Mouse (Mus musculus) ES-E14 (cell line): Measurements from ENCODE around the gene Ppp3r1. TPM values are rescaled to one million over a fixed set of nuclear protein-coding genes. Genes with fewer than 3 reads are reported as not detected.
A peak's percentile ranks its signal among the peaks of the same experiment; 100 is the strongest.

Experiments
- DNase-seq: peaks from one replicate; pipeline ENCODE4 v3.0.0-alpha.2; 2013; ENCODE audit warnings: low read depth, low spot score
- H3K27ac ChIP-seq: 2 replicates; pipeline ENCODE4 v1.5.1; 2012; ENCODE audit warnings: low read depth, mild to moderate bottlenecking, low read length, moderate library complexity, mixed read lengths; ENCODE audit not compliant: poor library complexity, insufficient read depth, severe bottlenecking
- H3K36me3 ChIP-seq: 2 replicates; pipeline ENCODE4 v1.6.1; 2012; ENCODE audit warnings: mild to moderate bottlenecking, low read length, moderate library complexity, mixed read lengths; ENCODE audit not compliant: control insufficient read depth, poor library complexity, insufficient read depth, severe bottlenecking
- H3K4me1 ChIP-seq, 2 experiments: fragments of 150-350 bp in 1 of 2; sonication (generic) in 1 of 2; 2 replicates each; pipeline ENCODE4 v1.6.1; 2012; ENCODE audit warnings: low read length in 2 of 2, mild to moderate bottlenecking in 1 of 2, mixed read lengths in 1 of 2; ENCODE audit not compliant: control insufficient read depth in 2 of 2, insufficient read depth in 2 of 2, poor library complexity in 1 of 2
- H3K4me3 ChIP-seq, 2 experiments: fragments of 150-350 bp in 1 of 2; sonication (generic) in 1 of 2; 2 replicates each; pipeline ENCODE4 v1.5.1; 2012; ENCODE audit warnings: low read length in 2 of 2, low read depth in 1 of 2, mild to moderate bottlenecking in 1 of 2, mixed read lengths in 1 of 2; ENCODE audit not compliant: insufficient read depth in 1 of 2, poor library complexity in 1 of 2, severe bottlenecking in 1 of 2
- H3K9ac ChIP-seq: 2 replicates; pipeline ENCODE4 v1.6.1; 2012; ENCODE audit warnings: low read depth, mild to moderate bottlenecking, low read length, mixed read lengths; ENCODE audit not compliant: poor library complexity, insufficient read depth, severe bottlenecking
- H3K9me3 ChIP-seq: fragments of 150-350 bp; sonication (generic); 2 replicates; pipeline ENCODE4 v1.6.1; 2012; ENCODE audit warnings: low read depth, mild to moderate bottlenecking, low read length; ENCODE audit not compliant: control insufficient read depth, insufficient read depth
- CHD2 ChIP-seq: IDR thresholded peaks from 2 replicates; pipeline ENCODE4 v1.6.1; 2014; ENCODE audit warnings: mild to moderate bottlenecking, low read depth, low read length, inconsistent platforms
- HCFC1 ChIP-seq: IDR thresholded peaks from 2 replicates; pipeline ENCODE4 v1.6.1; 2012; ENCODE audit warnings: low read length, inconsistent platforms, borderline replicate concordance; ENCODE audit not compliant: insufficient read depth
- MAFK ChIP-seq: IDR thresholded peaks from 2 replicates; pipeline ENCODE4 v1.6.1; 2014; ENCODE audit warnings: mild to moderate bottlenecking, low read depth, low read length, inconsistent platforms; ENCODE audit not compliant: insufficient read depth
- ZC3H11A ChIP-seq: IDR thresholded peaks from 2 replicates; pipeline ENCODE4 v1.6.1; 2012; ENCODE audit warnings: low read depth, mild to moderate bottlenecking, inconsistent platforms, low read length, borderline replicate concordance
- ZNF384 ChIP-seq: IDR thresholded peaks from 2 replicates; pipeline ENCODE4 v1.6.1; 2012; ENCODE audit warnings: low read depth, low read length, inconsistent platforms
- in situ Hi-C, 2 experiments: fragments of 600-800 bp; cut with MboI; formaldehyde crosslinking; loops; one replicate each; pipeline ENCODE4 v1.15.1; 2025; ENCODE audit warnings: low sequenced_read_pairs in 2 of 2, inconsistent platforms in 1 of 2; ENCODE audit not compliant: unreplicated experiment in 2 of 2
- total RNA-seq: library from RNA; depleted of rRNA; stranded (reverse); fragments of 300-350 nt; gene quantifications from 2 replicates; pipeline ENCODE4 v1.2.3, GENCODE M21; 2012

Gene Ppp3r1
- total RNA-seq, 1 experiment: 32.9 TPM

DNA sequence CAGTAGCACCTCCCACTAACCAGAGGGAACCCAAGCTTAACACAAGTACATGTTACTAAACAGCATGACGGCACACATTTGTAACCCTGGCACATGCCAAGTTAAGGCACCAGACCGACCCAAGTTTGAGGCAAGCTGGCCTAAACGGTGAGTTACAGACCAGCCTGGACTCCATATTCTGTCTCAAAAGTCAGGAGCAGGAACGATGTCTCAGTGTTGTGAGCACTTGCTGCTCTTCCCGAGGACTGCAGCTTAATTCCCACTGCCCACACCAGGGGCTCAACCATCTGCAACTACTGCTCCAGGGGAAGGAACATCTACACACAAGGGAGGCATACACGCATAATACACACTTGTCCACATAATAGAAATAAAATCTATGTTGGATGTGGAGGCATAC is 43.4 kb downstream of the Ppp3r1 start:
- TF ChIP-seq MAFK (no peak), HCFC1 (no peak), ZC3H11A (no peak), ZNF384 (no peak), CHD2 (no peak)
- in situ Hi-C loops: no loop called here
- H3K4me1 ChIP-seq: no peaks in the 10 kb centered on the region
- peaks cover 26% of the 10 kb centered on the region for H3K36me3 ChIP-seq
- H3K27ac ChIP-seq: no peak overlapping the region
- H3K4me3 ChIP-seq: no peak overlapping the region
- DNase-seq: no peak
- H3K9me3 ChIP-seq: no peaks in the 10 kb centered on the region
- H3K9ac ChIP-seq: no peak overlapping the region

DNA sequence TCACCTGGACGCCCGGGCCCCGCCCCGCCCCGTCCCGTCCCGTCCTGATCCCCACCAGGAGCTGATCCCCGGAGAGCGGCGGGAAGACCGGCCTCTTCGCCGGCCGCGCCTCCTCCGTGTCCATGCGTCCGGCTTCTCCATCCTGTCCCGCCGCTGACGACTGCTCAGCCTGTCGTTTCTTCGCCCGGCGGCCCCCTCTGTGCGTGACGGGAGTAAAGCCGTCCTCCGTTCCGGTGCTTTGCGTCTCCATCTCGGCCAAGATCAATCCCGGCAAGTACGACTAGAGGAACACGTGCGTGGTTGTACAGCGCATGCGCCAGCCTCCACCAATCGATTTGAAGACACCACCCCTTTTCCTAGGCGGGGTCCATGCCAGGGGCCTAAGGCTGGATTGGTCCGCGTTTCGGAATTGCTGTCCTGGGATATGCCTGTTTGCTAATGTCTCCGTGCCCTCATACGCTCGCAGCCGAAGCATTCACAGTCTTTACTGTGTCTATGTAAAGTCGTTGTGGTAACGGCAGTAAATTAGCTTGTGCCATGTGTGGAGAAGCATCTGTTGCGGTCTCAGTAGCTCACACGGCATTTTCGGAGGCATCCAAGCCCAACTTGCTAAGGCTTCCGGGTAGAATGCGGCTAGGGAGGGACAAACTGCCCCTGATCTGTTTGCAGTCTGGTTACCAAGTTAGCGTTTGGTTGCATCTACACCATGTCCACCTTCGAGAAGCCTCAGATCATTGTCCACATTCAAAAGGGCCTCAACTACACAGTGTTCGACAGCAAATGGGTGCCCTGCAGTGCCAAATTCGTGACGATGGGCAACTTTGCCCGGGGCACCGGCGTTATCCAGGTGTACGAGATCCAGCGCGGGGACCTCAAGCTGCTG is 52.4 kb downstream of the Ppp3r1 start, which contains the start of gene Pno1:
Gene Pno1 (minus strand): TSS at position 311 of the 883 bp plus-strand sequence.
- 0 out of 4 replicates have a peak, but pooled peaks cover 0 to 1% of the 10 kb centered on the region in 2 experiments for H3K4me1 ChIP-seq
- peaks cover 13% of the 10 kb centered on the region for H3K36me3 ChIP-seq
- H3K9me3 ChIP-seq: no peaks in the 10 kb centered on the region
- peak; percentile 96 for DNase-seq
- peak; percentile 77 for TF ChIP-seq HCFC1
- no peak for TF ChIP-seq ZC3H11A
- no peak for TF ChIP-seq MAFK
- no peak for TF ChIP-seq ZNF384
- 0 out of 2 replicates have a peak, but pooled peaks have one; percentile 19 for TF ChIP-seq CHD2
- H3K9ac ChIP-seq: peak within 1 kb of the TSS; percentile 99
- H3K4me3 ChIP-seq: peak within 1 kb of the TSS; percentile 76 to 93
- peak within 1 kb of the TSS; percentile 79 for H3K27ac ChIP-seq
- in situ Hi-C loops: no loop called here

DNA sequence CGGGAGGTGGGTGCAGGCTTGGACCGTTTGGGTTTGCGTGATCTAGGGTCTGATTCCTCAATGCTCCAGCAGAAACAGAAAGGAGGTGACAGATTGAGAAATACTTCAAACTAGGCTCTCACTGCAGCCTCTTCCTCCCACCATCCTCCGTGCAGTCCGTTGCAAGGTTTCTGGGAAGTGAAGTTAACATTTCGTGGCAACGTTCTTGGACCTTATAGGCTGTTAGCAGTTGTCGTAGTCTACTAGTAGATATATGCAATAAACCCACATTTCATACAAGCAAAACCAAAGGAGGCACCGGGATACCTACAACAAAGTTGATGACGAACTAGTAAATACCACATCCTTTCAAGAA is 53.1 kb downstream of the Ppp3r1 start:
- Histone ChIP-seq H3K4me1 (0 out of 4 replicates have a peak, but pooled peaks cover 0 to 1% of the 10 kb centered on the region in 2 experiments), H3K9me3 (no peaks in the 10 kb centered on the region), H3K36me3 (peaks cover 13% of the 10 kb centered on the region), H3K27ac (peak overlapping the region; percentile 14; the same call in 1 of the 2 replicates), H3K9ac (peak overlapping the region; percentile 97), H3K4me3 (peak overlapping the region; percentile 76 to 93)
- TF ChIP-seq ZC3H11A (no peak), MAFK (no peak), HCFC1 (no peak), ZNF384 (no peak), CHD2 (no peak)
- in situ Hi-C loops: no loop called here
- DNase-seq: no peak

DNA sequence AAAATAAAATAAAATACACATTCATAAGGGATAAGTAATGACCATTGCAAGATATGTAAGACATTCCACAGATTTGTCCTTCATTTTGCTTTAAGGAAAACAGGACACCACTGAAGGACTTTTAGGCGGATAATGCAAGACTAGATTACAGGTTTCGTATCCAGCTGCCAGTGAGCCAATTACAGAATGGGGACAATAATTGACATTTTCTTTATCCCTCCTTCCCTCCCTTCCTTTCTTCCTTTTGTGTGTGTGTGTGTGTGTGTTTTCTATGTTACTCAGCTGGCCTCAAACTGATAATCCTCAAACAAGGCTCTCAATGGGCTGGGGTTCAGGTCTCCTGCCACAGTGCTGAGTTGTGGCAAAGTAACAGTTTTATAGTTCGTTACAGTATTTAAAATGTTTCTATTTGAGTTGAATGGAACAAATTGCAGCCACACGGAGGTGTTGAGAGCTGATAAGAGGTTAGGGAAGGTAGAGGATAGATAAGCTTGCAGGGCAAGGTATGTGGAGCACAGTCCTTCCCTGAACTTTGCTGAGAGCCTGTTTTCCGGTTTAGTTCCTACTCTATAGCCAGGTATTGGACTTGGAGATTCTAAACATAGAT is 53.9 kb downstream of the Ppp3r1 start:
- 0 out of 4 replicates have a peak, but pooled peaks cover 0 to 1% of the 10 kb centered on the region in 2 experiments for H3K4me1 ChIP-seq
- H3K4me3 ChIP-seq: peak overlapping the region in 1 of 2 experiments; percentile 76; a peak in 2 of 4 replicates
- TF ChIP-seq MAFK: no peak
- no peak for TF ChIP-seq ZNF384
- no peak for TF ChIP-seq HCFC1
- TF ChIP-seq CHD2: no peak
- no peak for TF ChIP-seq ZC3H11A
- in situ Hi-C loops: no loop called here
- H3K27ac ChIP-seq: no peak overlapping the region
- no peaks in the 10 kb centered on the region for H3K9me3 ChIP-seq
- no peak overlapping the region for H3K9ac ChIP-seq
- DNase-seq: no peak
- peaks cover 7% of the 10 kb centered on the region for H3K36me3 ChIP-seq
